Mouse (Mus musculus): ENCODE results near the gene Cd180.

- TF ChIP-seq POLR2A (IDR thresholded peaks at IDR 0.05; ENCODE audit: insufficient read depth, low read depth, low read length): no peak
- TF ChIP-seq CTCF (IDR thresholded peaks at IDR 0.05; ENCODE audit: insufficient read depth, low read depth, low read length): no peak
These were observed 32.5 kb downstream of the Cd180 start for GRCm38 (mm10) chr13:102725906-102726305.
